Mouse (Mus musculus) left cerebral cortex, postnatal 14 days (tissue): ENCODE results near the gene Dnajc17. TPM values are rescaled to one million over a fixed set of nuclear protein-coding genes. Genes with fewer than 3 reads are reported as not detected.

Experiments used
- DNase-seq, 2 experiments: peaks; one replicate each; pipeline ENCODE4 v3.0.0; 2021 to 2022; ENCODE audit warnings: low spot score in 2 of 2, mixed read lengths in 1 of 2
- intact Hi-C: fragments of 180-260 bp; cut with DNase I; formaldehyde crosslinking; loops from one replicate; pipeline ENCODE4 v1.15.1; 2025
- total RNA-seq, 2 experiments: library from RNA; stranded (reverse); gene quantifications; 2 replicates each; pipeline ENCODE4 v1.2.3; 2021

Dnajc17 gene
- total RNA-seq, 2 experiments from 2014 or later, result 17.4 to 18.2 TPM

- intact Hi-C loops, result no loop called here
- DNase-seq, result no peak
These were observed 38.3 kb downstream of the Dnajc17 start for GRCm38 (mm10) chr2:119170282-119170681.

- intact Hi-C loops, result no loop called here
- DNase-seq, result no peak
These were observed 40.7 kb downstream of the Dnajc17 start for GRCm38 (mm10) chr2:119167866-119168256.

DNA sequence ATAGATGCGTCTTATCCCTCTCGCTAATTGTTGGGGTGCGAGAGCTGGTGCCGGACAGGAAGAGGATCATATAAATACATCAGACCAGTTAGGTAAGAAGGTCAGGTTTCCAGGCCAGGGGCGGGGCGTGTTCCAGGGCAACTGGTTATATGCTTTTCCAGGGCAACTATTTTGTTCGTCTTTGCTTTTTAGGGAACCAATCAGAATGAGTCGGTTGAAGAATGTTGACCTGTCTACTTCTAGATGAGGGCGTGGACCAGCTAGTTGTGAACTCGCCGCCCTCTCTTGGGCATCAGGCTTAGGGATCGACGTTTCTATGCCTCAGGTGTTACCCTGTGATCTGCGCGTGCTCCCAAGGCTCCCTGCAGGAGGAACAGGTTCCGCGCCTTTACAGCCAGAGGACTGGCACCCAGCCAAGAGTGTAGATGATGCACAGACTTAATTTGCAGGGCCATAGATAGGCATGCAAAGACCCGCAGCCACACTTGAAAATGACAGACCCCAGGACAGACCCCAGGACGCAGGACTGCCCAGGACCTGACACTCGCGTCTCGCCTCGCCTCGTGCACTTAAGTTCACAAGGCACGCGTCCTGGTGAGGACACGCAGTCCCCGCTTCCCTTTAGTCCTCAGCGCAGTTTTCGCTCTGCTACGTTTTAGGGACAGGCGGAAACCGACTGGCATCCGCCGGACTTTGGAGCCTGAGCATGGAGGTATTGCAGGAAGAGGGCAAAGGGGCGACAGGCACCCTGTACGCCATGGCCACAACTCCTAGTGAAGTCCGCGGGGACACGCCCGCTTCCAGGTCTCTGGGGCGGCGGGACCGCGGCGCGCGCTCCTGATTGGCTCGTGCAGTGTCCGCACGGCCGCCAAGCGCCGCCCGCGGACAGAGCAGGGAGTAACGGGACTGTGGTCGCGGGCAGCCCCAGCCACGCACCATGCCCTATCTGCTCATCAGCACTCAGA, 41.4 kb downstream of the Dnajc17 start, which contains the start of gene Gchfr:
Gchfr (plus strand) TSS at position 873 of the 965 bp plus-strand sequence.
- peak in 1 of 2 experiments; percentile 28 for DNase-seq
- intact Hi-C loops, result no loop called here

GRCm38 (mm10) chr2:119165401-119165800, 43.2 kb downstream of the Dnajc17 start:
- DNase-seq, result no peak
- intact Hi-C loops, result no loop called here

- DNase-seq, result no peak
- intact Hi-C loops, result no loop called here
These were observed 44.6 kb downstream of the Dnajc17 start for GRCm38 (mm10) chr2:119163999-119164398.

DNA sequence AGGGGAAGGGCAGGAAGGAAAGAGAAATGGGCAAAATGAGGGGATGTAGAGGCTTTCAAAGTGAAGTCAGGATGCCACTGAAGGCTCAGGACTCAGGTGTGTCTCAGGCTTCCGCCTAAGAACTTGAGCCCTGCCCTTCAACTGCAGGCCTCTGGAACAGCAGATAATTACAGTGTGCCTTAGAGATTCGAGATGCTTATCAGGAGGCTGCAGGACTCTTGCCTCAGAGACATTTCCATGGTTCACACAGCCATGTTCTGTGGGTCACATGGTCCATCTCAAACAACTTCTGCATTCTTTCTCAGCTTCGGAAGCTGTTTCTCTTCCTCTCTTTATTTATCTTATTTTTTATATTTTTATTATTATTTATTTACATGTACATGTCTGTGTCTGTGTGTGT, 45.5 kb downstream of the Dnajc17 start:
- intact Hi-C loops, result no loop called here
- no peak for DNase-seq

DNA sequence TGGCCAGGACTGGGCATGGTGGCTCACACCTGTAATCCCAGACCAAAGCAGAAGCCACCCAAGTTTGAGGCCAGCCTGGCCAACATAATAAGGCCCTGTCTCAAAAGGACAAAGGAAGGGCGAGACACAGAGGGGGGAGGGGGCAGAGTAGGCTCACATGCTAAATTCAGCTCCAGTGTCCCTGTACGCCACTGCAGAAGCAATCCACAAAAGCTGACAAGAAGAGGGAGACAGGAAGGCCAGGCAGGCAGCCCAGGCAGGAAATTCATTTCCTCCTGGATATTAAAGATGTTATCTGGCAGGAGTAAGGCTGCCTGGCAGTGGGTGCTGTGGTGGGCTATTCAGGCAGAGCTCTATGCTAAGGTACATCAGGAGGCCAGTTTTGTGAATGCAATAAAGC, 47.3 kb downstream of the Dnajc17 start:
- no peak for DNase-seq
- intact Hi-C loops, result no loop called here

- DNase-seq, result no peak
These were observed 50.8 kb downstream of the Dnajc17 start for GRCm38 (mm10) chr2:119157836-119158235.

GRCm38 (mm10) chr2:119156681-119157572, 51.7 kb downstream of the Dnajc17 start, which contains the start of gene Rmdn3:
TSS of gene Rmdn3 (minus strand) at chr2:119157034.
- DNase-seq, result peak; percentile 97
- intact Hi-C loops, result no loop called here

More at GRCm38 (mm10) chr2:119157836-119158235, 50.8 kb downstream of the Dnajc17 start:
- intact Hi-C loops, result no loop called here

GRCm38 (mm10) chr2:119156081-119156680, 52.4 kb downstream of the Dnajc17 start:
- no peak for DNase-seq
- intact Hi-C loops, result no loop called here

DNA sequence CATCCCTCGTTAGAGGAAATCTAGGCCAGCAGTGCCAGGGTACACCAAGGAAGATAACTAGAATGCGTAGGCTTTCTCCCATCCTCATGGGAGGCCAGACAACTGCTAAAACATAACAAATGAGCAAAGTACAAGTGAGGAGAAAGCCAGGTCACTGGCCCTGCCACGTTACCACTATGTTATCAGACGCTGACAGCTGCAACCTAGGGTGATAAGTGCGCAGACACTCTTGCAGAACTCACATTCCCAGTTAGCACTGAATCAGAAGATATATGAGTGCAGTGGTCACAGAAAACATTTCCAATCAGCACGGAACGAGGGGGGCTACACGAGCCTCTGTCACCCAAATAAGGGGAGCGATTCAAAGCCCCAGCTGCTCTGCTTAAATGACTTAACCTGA, 53.2 kb downstream of the Dnajc17 start:
- DNase-seq, result no peak
- intact Hi-C loops, result no loop called here

DNA sequence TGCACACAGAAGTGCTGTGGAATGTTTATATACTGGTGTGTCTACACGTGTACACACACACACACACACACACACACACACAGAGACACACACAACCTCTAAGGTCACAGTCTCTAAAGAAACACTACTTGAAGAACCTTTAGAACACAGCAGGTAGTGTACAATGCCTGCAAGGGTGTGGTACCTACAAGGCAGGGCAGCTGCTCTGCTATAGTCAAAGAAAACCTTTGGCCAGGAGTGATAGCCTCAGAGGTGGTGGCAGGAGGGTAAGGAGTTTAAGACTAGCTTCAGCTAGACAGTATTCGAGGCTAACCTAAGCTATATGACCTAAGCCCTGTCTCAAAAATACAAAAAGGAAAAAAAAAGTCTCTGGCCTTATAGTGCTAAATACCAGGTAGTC, 53.9 kb downstream of the Dnajc17 start:
- intact Hi-C loops, result no loop called here
- DNase-seq, result no peak

DNA sequence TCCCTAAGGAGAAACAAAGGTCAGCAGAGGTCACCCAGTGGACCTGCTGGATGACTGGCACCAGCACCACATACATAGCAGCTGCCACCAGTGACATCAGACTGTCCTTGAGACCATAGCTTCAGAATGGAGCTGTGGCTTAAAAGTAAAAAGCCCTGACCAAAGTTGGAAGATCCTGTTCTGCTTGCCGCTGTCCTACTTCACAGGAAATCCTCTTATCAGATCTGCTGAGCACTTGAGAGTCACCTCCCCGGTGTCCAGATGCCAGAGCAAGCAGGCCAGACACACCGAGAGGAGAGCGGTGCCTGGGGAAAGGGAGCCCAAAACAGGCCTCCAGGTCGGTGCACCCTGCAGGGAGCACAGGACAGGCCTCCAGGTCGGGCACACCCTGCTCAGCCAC, 56.3 kb downstream of the Dnajc17 start:
- intact Hi-C loops, result no loop called here
- DNase-seq, result no peak

DNA sequence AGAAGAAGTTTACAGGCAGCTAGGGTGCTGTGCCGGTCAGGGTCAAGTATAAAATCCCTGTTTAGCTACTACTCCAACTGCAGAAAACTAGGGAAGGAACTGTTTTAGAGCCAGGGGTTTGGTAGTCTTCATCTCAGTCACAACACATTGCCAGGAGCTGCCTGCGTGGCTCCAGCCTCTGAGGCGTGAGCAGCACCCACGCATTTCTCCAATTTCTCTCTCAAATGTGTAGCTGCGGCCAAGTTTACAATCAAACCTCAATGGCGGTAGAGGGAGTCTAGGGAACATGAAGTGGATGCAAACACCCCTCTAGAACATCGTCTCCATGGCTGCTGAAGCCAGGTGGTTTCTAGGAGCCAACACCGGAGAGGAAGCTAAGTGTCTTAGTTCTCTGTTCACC, 60.8 kb downstream of the Dnajc17 start:
- DNase-seq, result peak; percentile 24 to 51
- intact Hi-C loops, result no loop called here

- no peak for DNase-seq
These were observed 61.4 kb downstream of the Dnajc17 start for GRCm38 (mm10) chr2:119147160-119147678.

GRCm38 (mm10) chr2:119146435-119146834, 62.2 kb downstream of the Dnajc17 start:
- no peak for DNase-seq
- intact Hi-C loops, result no loop called here

More at GRCm38 (mm10) chr2:119147160-119147678, 61.4 kb downstream of the Dnajc17 start:
- intact Hi-C loops, result no loop called here

DNA sequence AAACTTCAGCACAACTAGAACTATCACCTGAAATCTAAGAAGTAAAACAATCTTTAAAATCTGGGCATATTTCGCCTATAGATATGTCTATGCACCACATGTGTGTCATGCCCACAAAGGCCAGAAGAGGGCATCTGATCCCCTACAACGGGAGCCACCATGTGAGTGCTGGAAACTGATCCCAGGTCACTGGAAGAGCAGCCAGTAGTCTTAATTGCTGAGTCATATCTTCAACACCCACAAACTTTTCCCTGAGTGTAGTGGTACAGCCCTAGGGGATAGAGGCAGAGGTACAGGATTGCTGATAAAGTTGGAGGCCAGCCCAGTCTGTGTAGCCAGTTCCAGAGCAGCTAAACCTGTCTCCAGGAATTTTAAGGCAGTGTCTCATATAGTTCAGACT, 63.4 kb downstream of the Dnajc17 start:
- DNase-seq, result no peak
- intact Hi-C loops, result no loop called here

DNA sequence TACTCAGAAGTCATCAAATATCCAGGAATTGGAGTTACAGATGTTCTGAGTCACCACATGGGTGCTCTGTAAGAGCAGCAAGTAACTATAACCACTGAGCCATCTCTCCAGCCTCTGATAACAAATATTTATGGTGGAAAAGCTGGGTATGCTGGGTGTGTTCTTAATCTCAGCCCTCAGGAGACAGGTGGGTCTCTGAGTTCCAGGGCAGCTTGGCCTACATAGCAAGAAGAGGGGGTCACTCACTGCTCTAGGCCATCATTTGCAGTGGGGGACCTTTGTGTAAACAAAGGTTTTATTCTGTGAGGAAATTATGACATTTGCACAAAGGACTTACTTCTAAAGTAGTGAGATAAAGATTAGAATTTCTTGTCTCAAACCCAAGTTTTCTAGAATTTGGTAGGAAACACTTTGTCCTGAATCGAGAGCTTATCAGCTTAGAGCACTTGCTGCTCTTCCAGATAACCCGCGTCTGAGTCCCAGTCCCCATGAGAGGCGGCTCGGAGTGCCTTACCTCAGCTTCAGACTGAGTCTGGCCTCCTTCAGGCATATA, 72.2 kb downstream of the Dnajc17 start:
- intact Hi-C loops, result no loop called here
- no peak for DNase-seq
